Mouse (Mus musculus) heart, embryonic 14.5 days (tissue): ENCODE measurements around the gene Mif4gd. TPM values are rescaled to one million over a fixed set of nuclear protein-coding genes. Genes with fewer than 3 reads are reported as not detected.

ENCODE experiments used
- ATAC-seq: fragments of 200-750 bp; cut with Nextera tagmentation; 2 replicates; pipeline ENCODE4 v1.8.0; 2017; ENCODE audit warnings: low read depth, moderate TSS enrichment; ENCODE audit not compliant: insufficient number of reproducible peaks, insufficient read depth, low FRiP score
- H3K27ac ChIP-seq, 2 experiments: fragments of 200-500 bp in 1 of 2; fragments of 300-500 bp in 1 of 2; sonication (generic) in 1 of 2; replicated peaks in 1 of 2; 2 replicates each; pipeline ENCODE4 v1.5.1; 2012 to 2014; ENCODE audit warnings: low read depth in 2 of 2, low read length in 2 of 2, control low read depth in 1 of 2, mild to moderate bottlenecking in 1 of 2, mixed read lengths in 1 of 2; ENCODE audit not compliant: control insufficient read depth in 1 of 2, insufficient read depth in 1 of 2
- H3K27me3 ChIP-seq: fragments of 300-500 bp; sonication (generic); 2 replicates; pipeline ENCODE4 v1.6.1; 2014; ENCODE audit warnings: mild to moderate bottlenecking, low read length, control low read depth; ENCODE audit not compliant: control insufficient read depth, insufficient read depth
- H3K36me3 ChIP-seq: fragments of 300-500 bp; sonication (generic); 2 replicates; pipeline ENCODE4 v1.6.1; 2014; ENCODE audit warnings: mild to moderate bottlenecking, control low read depth, low read length, mixed read lengths; ENCODE audit not compliant: control insufficient read depth, insufficient read depth
- H3K4me1 ChIP-seq, 2 experiments: fragments of 200-500 bp in 1 of 2; fragments of 300-500 bp in 1 of 2; sonication (generic) in 1 of 2; 2 replicates each; pipeline ENCODE4 v1.6.1; 2012 to 2014; ENCODE audit warnings: low read length in 2 of 2, control low read depth in 1 of 2, mixed read lengths in 1 of 2; ENCODE audit not compliant: control insufficient read depth in 2 of 2, insufficient read depth in 2 of 2
- H3K4me2 ChIP-seq: fragments of 300-500 bp; sonication (generic); 2 replicates; pipeline ENCODE4 v1.6.1; 2014; ENCODE audit warnings: mild to moderate bottlenecking, low read length
- H3K4me3 ChIP-seq, 2 experiments: fragments of 200-500 bp in 1 of 2; fragments of 300-500 bp in 1 of 2; sonication (generic) in 1 of 2; 2 replicates each; pipeline ENCODE4 v1.5.1; 2012 to 2014; ENCODE audit warnings: low read length in 2 of 2, mild to moderate bottlenecking in 2 of 2, control low read depth in 1 of 2, low read depth in 1 of 2, moderate library complexity in 1 of 2; ENCODE audit not compliant: control insufficient read depth in 1 of 2, insufficient read depth in 1 of 2
- H3K9ac ChIP-seq: fragments of 300-500 bp; sonication (generic); 2 replicates; pipeline ENCODE4 v1.6.1; 2014; ENCODE audit warnings: mild to moderate bottlenecking, low read length
- H3K9me3 ChIP-seq: fragments of 300-500 bp; sonication (generic); 2 replicates; pipeline ENCODE4 v1.6.1; 2016; ENCODE audit warnings: low read length, control low read depth; ENCODE audit not compliant: control insufficient read depth
- WGBS: fragments of 180-500 bp; shearing (Covaris S2); extraction: QIAGEN DNeasy Blood & Tissue Kit; methylation state at CpG from one replicate; pipeline ENCODE4 v1.1.7; 2014; 5-methylcytosine and 5-hydroxymethylcytosine counted together
- polyA plus RNA-seq: library from polyadenylated mRNA; unstranded; fragments of >200 nt; fragmentation: Nextera tagmentation; extraction: Ambion mirVana; gene quantifications from 2 replicates; pipeline ENCODE4 v1.2.1, GENCODE M21; 2014

Gene Mif4gd
- polyA plus RNA-seq, 1 experiment from 2014 or later, result 32.3 TPM

- H3K27me3 ChIP-seq, result no peaks in the 10 kb centered on the region
- H3K4me3 ChIP-seq, result no peak overlapping the region
- ATAC-seq, result no peak
- no peak overlapping the region for H3K9ac ChIP-seq
- no peak overlapping the region for H3K27ac ChIP-seq
- no peak overlapping the region for H3K4me2 ChIP-seq
- H3K9me3 ChIP-seq, result no peaks in the 10 kb centered on the region
- H3K36me3 ChIP-seq, result peaks cover 18% of the 10 kb centered on the region
- 84% methylated on average over 3 of the region's 4 CpGs for WGBS
- H3K4me1 ChIP-seq, result no peaks in the 10 kb centered on the region; a peak in 1 of 4 replicates
Measured at GRCm38 (mm10) chr11:115640311-115640828, 27.6 kb upstream of the Mif4gd start.

- WGBS, result 67% methylated on average over 4 of the region's 4 CpGs
- ATAC-seq, result no peak
- H3K9ac ChIP-seq, result no peak overlapping the region
- no peak overlapping the region for H3K4me2 ChIP-seq
- H3K4me1 ChIP-seq, result no peaks in the 10 kb centered on the region; a peak in 1 of 4 replicates
- H3K4me3 ChIP-seq, result no peak overlapping the region
- no peaks in the 10 kb centered on the region for H3K27me3 ChIP-seq
- H3K9me3 ChIP-seq, result no peaks in the 10 kb centered on the region
- H3K36me3 ChIP-seq, result peaks cover 12% of the 10 kb centered on the region
- H3K27ac ChIP-seq, result no peak overlapping the region
Measured at GRCm38 (mm10) chr11:115639540-115639939, 26.8 kb upstream of the Mif4gd start.

GRCm38 (mm10) chr11:115638498-115639409 is 26.0 kb upstream of the Mif4gd start:
- no peak overlapping the region for H3K4me2 ChIP-seq
- no peak overlapping the region for H3K9ac ChIP-seq
- H3K4me3 ChIP-seq, result no peak overlapping the region
- H3K27ac ChIP-seq, result no peak overlapping the region
- H3K4me1 ChIP-seq, result no peaks in the 10 kb centered on the region; a peak in 1 of 4 replicates
- no peak for ATAC-seq
- peaks cover 7% of the 10 kb centered on the region for H3K36me3 ChIP-seq
- no peaks in the 10 kb centered on the region for H3K27me3 ChIP-seq
- 63% methylated on average over 5 of the region's 5 CpGs for WGBS
- H3K9me3 ChIP-seq, result no peaks in the 10 kb centered on the region

- no peak overlapping the region for H3K4me2 ChIP-seq
- H3K27me3 ChIP-seq, result no peaks in the 10 kb centered on the region
- no peak overlapping the region for H3K4me3 ChIP-seq
- no peaks in the 10 kb centered on the region for H3K9me3 ChIP-seq
- ATAC-seq, result no peak
- no peaks in the 10 kb centered on the region for H3K36me3 ChIP-seq
- H3K4me1 ChIP-seq, result no peaks in the 10 kb centered on the region; a peak in 1 of 4 replicates
- no peak overlapping the region for H3K9ac ChIP-seq
- WGBS, result 72% methylated on average over 3 of the region's 3 CpGs
- no peak overlapping the region for H3K27ac ChIP-seq
Measured at GRCm38 (mm10) chr11:115636960-115637359, 24.2 kb upstream of the Mif4gd start.

- H3K9me3 ChIP-seq, result no peaks in the 10 kb centered on the region
- no peaks in the 10 kb centered on the region for H3K27me3 ChIP-seq
- no peak overlapping the region for H3K9ac ChIP-seq
- no peaks in the 10 kb centered on the region for H3K36me3 ChIP-seq
- ATAC-seq, result no peak
- no peak overlapping the region for H3K4me3 ChIP-seq
- H3K4me1 ChIP-seq, result no peaks in the 10 kb centered on the region; a peak in 1 of 4 replicates
- H3K27ac ChIP-seq, result no peak overlapping the region
- H3K4me2 ChIP-seq, result no peak overlapping the region
- 71% methylated on average over 8 of the region's 8 CpGs for WGBS
Measured at GRCm38 (mm10) chr11:115635484-115635883, 22.7 kb upstream of the Mif4gd start.

- Histone ChIP-seq H3K4me1 (no peaks in the 10 kb centered on the region; a peak in 1 of 4 replicates), H3K4me2 (no peak overlapping the region), H3K4me3 (no peak overlapping the region), H3K27ac (no peak overlapping the region), H3K9ac (no peak overlapping the region), H3K27me3 (no peaks in the 10 kb centered on the region), H3K36me3 (no peaks in the 10 kb centered on the region), H3K9me3 (no peaks in the 10 kb centered on the region)
- 84% methylated on average over 8 of the region's 8 CpGs for WGBS
- ATAC-seq, result no peak
Measured at GRCm38 (mm10) chr11:115635041-115635440, 22.3 kb upstream of the Mif4gd start.

- 65% methylated on average over 4 of the region's 4 CpGs for whole genome bisulfite sequencing
- Histone ChIP-seq H3K27ac (no peak overlapping the region), H3K9ac (no peak overlapping the region), H3K4me1 (no peaks in the 10 kb centered on the region), H3K4me2 (no peak overlapping the region), H3K9me3 (no peaks in the 10 kb centered on the region), H3K36me3 (no peaks in the 10 kb centered on the region), H3K4me3 (no peak overlapping the region), H3K27me3 (no peaks in the 10 kb centered on the region)
- no peak for ATAC-seq
Measured at GRCm38 (mm10) chr11:115634109-115634508, 21.3 kb upstream of the Mif4gd start.
